Mouse (Mus musculus): ENCODE results near the gene Serpina9.

DNA sequence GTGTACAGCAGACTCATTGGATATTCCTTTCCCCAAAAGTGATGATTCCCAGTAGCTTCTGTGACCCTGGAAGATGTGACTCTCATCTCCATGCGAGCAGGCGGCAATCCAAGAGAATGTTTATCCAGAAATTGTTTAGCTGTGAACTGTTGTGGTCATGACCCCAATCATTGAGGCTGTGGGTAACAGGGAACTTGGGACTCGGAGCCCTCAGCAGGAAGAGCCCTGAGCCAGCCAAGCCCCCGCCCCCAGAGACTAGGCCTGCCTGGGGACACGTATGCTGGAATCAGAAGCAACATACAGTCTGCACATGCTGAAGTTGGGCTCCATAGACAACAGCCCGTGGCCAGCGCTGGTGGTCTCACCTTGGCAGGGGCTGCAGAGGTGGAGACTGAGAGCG is 32.2 kb upstream of the Serpina9 start:
- TF ChIP-seq POLR2A (IDR thresholded peaks at IDR 0.05; ENCODE audit: extremely low read depth, insufficient read depth, low read length) = no peak
- no peak for TF ChIP-seq CTCF (IDR thresholded peaks at IDR 0.05; ENCODE audit: low read depth, low read length)

All from liver, adult 2 months (tissue).